Mouse (Mus musculus): ENCODE data around the gene Tcp1.
A peak's percentile ranks its signal among the peaks of the same experiment; 100 is the strongest.
"Not testable (repeated sequence)": the region's sequence is repeated elsewhere in the genome, so short reads cannot be mapped to it uniquely, and the experiment has no call there.

The Tcp1 gene

DNA sequence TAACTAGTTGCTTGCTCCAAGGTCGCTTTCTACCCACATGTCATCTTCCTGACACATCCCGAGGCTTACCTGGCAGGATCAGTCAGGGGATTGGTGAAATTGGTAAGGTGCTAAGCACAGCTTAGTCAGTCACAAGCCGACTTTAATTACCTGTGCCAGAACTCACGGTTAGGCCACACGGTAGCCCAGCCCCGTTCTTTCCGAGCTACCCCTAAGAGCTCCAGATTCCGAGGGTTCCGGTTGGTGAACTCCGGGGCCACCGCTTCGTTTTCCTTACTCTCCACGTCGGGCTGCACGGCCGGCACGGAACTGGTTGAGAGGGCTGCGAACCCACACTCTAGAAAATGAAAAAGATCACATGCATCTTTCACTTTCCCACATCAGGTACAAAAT is at the start of gene Tcp1:
Gene Tcp1 (plus strand): TSS at position 214 of the 393 bp plus-strand sequence.
- peak; percentile 19 for DNase-seq (ENCODE audit: low read depth)

DNA sequence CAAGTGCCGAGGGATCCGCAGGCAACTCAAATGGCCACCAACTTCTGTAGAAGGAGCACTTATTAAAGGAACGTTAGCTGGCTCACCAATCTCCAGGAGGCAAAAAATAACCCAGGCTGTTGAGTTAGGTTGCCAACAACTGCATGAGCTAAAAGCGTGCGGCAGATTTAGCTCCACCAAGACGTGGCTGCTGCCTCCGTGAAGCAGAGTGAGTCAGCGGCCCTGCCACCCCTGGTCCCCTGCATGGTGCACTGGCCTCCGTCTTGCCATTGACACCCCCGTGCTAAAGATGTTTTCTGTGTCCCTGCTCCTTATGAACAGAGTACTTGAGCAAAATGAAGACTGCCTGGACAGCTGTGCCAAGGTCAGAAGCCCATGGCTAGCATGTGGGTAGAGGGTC is 48.6 kb upstream of the Tcp1 start:
- no peak for DNase-seq (ENCODE audit: low read depth)

DNA sequence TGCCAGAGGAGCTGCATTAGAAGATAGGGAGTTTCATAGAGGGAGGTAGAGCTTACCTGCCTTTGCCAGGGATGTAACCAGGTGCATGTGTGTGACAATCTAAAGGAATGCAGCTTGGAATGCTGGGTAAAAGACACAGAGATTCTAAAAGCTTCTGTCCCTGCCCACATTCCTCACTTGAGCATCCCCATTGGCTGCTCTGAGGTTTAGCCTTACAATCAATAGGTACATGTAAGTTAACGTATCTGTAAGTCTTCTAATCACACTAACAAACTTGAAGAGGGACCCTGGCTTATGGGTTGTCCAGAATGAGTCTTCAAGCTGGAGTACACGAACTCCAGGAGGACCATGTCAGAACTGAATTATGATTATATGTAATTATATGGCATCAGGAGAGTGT is 47.5 kb upstream of the Tcp1 start, which contains the start of gene Mas1:
Gene Mas1 (minus strand): TSS at position 101 of the 400 bp plus-strand sequence.
- DNase-seq (ENCODE audit: low read depth): no peak

DNA sequence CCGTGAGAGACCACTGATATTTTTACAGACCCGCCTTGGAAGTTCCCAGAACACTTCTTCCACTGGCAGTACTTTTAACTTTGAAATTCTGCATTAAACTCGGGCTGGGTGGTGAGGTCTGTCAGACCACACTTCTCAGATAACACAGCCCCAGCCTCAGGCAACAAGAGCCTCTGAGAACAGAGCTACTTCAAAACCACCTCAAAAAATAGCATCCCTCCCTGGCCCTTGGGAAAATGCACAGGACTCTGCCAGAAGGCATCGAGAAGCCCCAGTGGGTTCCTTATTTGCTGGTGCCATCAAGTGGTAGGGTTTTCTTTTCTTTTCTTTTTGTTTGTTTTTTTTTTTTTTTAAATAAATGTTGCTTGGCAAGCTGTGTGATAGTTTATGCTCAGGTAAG is 46.9 kb upstream of the Tcp1 start:
- no peak for DNase-seq (ENCODE audit: low read depth)

DNA sequence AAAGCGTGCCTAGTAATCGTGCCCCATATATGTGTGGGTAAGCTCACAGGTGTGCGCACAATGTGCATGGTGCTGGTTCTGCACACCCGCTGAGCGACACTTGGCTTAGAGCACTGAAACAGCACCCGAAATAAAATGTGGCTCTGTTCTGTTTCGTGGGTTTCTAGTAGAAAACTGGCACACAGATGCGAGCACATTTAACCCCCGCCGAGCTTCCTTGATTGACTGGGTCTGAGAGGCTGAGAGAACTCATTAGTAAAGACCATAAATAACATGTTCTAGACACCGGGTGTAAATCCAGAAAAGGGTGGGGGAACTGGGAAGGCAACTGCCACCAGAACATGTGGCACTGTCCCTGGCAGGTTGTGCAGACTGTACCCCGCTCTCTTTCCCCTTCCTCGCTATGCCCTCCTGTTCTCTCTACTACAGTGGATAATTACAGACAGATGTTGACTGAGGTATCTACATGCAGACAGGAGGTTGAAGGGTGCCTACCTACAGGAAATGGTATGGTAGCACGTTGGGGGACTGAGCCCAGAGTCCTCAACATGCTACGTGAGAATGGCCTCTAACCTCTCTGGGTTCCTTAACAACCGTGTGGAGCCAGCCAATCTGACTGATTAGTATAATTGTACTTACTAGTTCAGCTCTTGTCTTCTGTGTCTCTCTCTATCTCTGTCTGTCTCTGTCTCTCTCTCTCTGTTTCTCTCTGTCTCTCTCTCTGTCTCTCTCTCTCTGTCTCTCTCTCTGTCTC is 43.0 kb upstream of the Tcp1 start:
- no peak for DNase-seq (ENCODE audit: low read depth)

DNA sequence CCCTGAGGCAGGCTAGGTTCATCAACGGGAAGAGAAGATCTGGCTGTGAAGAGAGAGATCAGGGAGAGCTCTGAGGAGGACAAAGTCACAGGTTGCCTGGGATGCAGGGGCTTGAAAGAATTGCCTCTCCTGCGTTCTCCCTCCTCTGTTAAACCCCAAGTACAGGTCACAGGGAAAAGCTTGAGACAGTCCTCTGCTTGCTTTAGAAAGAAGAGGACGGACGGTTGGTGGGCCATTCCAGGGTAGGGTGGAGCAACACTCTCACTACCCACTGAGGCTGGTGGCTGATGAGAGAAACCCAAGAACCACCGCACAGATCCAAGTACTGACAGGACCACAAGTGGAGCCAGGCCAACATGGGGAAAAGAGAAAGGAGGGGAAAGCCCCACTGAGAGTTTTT is 39.8 kb upstream of the Tcp1 start, which contains the start of gene Mrgprh:
Gene Mrgprh (plus strand): TSS at position 301 of the 400 bp plus-strand sequence.
- no peak for DNase-seq (ENCODE audit: low read depth)

DNA sequence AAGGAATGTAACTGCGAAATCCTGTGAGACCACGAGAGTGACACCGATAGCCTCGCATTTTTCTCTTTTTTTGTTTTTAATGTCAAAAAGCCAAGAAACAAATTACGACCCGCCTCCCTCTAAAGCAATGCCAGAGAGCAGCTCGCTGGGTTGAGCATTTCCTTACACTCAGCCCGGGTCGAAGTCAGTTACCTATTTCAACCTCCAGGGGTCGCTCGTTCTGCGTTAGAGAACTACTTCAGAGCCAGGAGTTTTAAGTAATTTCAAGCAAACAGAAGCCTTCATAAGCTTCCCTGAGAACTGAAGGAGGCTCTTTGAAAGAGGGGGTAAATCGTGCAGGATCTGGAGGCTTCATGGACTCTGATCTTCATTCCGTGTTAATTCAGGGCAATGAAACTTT is 35.3 kb upstream of the Tcp1 start:
- DNase-seq (ENCODE audit: low read depth): peak; percentile 77

DNA sequence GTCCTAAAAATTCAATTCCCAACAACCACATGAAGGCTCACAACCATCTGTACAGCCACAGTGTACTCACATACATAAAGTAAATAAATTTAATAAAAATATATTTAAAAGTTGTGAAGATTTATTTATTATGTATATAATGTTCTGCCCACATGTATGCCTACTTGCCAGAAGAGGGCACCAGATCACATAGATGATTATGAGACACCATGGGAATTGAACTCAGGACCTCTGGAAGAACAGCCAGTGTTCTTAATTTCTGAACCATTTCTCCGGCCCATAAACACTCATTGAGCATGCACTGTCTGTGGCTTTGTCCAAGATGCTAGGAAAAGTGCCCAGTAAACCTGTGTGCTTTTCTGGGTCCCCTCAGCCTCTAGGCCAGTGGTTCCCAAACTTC is 34.3 kb upstream of the Tcp1 start:
- DNase-seq (ENCODE audit: low read depth): no peak

DNA sequence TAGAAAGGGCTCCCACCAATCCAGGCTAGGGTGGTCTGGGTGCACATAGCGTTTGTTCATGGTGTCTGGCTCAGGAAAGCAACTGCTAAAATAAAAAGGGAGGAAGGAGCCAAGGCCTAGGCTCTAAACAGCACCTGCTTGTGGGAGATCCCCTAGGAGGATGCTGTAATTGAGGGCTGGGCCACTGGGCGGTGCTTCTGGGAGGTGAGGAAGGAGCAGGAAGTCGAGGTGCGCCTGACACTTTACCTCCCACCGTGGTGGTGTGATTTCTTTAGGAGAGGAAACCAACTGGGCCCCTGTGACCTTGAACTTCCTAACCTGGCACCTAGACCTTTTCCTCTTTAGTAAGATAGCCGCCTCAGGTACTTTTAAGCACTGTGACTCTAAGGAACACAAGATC is 28.9 kb upstream of the Tcp1 start:
- no peak for DNase-seq (ENCODE audit: low read depth)

DNA sequence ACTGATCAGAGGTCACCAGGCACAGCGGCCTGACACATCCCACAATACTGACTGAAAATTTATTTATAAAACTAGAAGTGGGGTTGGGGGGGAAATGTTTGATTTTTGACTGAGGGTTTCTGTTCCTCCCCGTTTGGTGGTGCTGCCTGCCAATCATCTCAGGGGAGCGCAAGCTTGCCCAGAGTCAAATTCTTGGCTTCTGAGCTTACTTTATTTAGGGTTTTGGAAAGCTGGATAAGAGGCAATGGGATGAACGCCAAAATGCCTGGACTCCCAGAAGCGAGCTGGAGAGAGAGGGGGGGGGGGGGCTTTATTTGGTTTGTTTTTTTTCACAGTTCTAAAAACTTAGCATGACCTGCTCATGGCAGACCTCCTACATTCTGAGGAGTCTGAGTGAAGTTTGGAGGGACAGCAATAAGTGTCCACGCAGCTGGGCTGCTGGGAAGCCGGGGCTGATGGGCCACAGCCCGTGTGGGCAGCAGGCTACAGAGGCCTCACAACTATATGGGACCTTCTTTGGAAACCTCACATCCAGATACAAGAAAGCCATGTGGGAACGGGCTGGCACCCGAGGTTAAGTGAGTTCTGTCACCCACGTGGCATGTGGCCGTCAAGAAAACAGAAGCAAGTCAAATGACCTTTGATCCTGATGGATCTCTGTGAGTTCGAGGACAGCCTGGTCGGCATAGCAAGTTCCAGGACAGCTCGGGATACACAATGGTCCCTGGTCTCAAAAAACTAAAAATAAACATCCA is 28.3 kb upstream of the Tcp1 start:
- DNase-seq (ENCODE audit: low read depth): no peak

DNA sequence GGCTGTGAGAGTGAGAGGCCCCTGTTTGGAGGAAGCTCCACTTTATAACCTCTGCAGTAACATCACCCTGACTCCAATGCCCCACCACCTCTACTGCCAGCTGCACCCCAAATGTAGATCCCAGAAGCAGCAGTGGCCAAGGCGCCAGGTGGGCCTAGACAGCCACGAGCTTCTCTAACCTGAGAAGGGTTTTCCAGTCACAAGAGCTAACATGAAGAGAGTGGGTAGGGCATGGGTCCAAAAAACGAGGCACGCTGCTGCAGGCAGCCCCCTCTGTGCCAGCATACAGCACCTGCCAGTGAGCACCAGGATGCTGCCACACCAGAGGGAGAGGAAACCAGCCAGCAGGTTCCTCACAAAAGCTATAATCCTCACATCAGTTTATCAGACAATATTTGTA is 24.4 kb upstream of the Tcp1 start:
- no peak for DNase-seq (ENCODE audit: low read depth)

DNA sequence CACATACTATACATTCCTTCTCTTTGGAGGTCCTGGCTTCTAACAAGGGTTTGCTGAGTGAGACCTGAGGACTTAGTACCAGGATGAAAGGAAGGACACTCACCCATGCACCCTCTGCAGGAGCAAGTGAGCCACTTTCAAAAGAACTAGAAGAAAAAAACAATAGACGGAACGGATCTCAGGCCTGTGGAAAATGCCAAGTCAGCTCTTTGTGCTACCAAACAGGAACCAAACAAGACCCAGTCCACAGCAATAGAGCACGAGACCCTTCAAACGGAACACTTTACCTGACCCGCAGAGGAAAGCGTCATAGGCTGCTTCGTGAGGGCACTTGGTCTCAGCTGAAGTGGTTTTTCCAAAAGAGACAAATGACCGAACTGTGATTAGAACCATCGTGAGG is 23.5 kb upstream of the Tcp1 start:
- DNase-seq (ENCODE audit: low read depth): no peak

DNA sequence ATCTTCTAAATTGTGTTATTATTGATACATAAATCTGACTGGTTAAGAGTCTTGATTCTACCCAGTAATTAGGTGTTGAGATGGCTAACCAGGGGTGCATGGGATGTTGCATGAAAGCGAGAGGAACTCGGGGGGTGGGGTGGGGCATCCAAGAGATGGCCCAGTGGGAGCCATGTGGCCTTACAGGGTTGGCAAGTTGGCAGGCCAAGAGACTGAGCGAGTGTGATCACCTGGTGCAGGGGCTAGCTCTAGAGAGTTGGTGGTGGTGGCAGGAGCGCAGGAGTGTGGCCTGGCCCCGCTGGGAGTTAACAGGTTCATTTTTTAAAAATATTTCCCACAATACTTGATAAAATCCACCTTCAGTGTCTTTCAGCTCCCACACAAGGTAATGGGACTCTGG is 17.8 kb upstream of the Tcp1 start:
- DNase-seq (ENCODE audit: low read depth): no peak

DNA sequence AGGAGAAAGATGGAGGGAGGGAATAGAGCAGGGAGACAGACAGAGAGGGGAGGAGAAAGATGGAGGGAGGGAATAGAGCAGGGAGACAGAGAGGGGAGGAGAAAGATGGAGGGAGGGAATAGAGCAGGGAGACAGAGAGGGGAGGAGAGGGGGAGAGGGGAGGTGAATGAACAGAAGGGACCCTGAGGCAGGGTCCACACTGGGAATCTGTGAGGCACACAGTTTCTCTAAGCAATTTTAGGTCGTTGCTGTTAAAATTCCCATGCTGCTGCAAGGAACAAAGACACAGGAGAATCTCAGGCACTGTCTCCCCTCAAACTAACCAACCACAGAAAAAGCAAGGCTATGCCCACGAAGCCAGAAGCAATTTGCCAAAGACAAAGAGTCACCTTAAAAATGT is 16.9 kb upstream of the Tcp1 start:
- DNase-seq (ENCODE audit: low read depth): not testable (repeated sequence)

DNA sequence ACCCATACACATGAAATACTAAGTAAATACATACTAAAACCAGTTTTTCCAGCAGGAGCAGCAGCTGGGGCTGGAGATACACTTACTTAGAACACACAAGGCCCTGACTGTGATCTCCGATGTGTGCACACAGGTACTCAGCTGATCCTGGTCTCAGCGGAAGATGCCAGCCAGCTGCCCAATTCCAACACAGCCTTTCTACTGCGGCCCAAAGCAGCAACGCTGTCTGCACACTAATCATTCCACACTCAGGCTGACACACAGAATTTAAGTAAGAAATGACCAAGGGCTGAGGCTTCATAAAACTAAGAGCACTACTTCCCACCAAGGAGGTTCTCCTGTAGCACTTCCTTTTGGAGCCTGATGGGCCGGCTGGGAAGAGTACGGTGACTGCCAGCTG is 13.2 kb upstream of the Tcp1 start:
- no peak for DNase-seq (ENCODE audit: low read depth)

DNA sequence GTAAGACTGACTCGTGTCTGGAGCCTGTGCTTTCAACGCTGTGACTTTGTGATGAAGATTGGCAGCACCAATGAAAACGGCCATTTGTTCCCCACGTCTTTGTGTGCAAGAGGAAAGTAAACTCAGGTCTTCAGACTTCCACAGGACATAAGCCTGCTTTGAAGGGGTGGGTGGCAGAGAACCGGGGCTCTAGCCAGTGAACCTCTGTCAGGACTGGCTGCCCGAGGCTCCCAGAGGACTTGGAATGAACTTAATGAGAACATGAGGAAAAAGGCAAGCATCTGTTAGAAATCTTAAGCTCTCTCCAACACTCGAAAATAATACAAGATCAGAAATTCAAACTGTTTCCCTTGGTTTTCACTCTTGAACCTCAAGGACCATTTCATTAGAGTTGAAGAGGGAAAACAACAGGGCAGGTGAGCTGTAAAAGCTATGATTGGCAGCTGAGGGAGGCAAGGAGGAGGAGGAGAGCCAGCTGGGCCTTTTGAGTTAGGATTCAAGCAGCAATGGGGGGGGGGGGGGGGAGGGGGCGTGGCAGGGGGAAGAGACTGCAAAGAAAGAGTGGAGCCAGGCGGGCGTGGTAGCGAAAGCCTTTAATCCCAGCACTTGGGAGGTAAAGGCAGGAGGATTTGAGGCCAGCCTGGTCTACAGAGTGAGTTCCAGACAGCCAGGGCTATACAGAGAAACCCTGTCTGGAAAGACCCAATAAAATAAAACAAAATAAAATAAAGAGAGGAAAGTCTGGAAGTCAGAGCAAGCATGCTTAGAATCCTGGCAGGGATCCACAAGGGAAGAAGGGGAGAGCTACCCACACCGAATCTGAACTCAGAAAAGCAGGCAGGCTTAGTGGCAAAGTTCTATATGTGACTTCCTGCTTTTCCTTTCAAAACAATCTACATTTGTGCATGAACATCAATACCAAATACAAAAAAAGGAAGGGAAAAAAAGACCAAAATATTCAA is 11.8 kb upstream of the Tcp1 start:
- DNase-seq (ENCODE audit: low read depth): no peak

DNA sequence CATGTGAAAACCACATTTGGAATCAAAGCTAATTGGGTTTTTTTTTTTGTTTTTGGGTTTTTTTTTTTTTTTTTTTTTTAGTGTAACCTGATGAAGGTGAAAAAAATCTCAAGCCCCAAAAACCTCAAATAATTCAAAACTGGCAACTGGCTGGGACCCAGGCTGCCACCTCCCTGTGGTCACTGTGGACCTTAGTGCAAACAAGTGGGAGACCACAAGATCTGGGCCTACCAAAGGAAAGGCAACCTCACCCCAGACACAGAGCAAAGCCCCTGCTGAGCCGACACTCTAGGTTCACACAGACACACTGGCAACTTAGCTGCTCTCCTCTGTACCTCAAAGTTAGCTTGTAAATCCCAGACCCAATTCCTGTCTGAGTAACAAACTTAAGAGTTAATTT is 11.2 kb upstream of the Tcp1 start:
- DNase-seq (ENCODE audit: low read depth): no peak

DNA sequence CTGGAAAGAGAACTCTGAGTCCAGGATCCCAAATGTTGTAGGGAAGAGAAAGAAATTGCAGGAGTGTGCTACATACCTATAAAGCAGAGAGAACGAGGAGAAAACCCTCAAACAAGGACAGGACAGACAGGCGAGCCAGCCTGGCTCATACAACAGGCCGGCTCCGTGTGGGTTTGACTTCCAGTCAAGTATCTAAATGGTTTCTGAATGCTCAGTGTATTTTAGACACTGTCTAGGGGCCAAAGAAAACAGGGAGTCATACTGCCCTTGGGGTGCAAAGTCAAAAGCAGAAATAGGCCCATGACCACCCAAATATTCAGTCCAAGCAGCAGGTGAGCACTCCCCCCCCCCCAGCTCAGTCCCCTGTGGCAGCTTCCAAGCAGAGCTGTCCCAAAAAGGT is 9.7 kb upstream of the Tcp1 start:
- no peak for DNase-seq (ENCODE audit: low read depth)

DNA sequence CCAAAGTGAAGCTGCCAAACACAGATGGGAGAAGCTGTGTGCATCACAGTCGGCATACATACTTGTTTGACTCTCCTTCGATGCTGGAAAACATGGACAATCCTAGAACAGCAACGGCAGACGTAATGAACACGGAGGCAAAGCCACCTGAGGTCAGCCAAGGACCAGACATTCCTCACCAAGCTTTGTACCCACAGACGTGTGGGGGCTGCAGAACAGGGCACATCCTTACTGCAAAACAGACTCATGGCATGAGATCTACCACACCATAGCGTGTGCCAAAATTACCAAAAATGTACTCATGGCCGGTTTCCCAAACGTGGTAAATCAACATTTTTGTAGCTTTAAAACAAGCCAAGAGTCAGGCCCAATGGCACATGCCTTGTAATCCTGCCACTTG is 9.1 kb upstream of the Tcp1 start:
- no peak for DNase-seq (ENCODE audit: low read depth)

DNA sequence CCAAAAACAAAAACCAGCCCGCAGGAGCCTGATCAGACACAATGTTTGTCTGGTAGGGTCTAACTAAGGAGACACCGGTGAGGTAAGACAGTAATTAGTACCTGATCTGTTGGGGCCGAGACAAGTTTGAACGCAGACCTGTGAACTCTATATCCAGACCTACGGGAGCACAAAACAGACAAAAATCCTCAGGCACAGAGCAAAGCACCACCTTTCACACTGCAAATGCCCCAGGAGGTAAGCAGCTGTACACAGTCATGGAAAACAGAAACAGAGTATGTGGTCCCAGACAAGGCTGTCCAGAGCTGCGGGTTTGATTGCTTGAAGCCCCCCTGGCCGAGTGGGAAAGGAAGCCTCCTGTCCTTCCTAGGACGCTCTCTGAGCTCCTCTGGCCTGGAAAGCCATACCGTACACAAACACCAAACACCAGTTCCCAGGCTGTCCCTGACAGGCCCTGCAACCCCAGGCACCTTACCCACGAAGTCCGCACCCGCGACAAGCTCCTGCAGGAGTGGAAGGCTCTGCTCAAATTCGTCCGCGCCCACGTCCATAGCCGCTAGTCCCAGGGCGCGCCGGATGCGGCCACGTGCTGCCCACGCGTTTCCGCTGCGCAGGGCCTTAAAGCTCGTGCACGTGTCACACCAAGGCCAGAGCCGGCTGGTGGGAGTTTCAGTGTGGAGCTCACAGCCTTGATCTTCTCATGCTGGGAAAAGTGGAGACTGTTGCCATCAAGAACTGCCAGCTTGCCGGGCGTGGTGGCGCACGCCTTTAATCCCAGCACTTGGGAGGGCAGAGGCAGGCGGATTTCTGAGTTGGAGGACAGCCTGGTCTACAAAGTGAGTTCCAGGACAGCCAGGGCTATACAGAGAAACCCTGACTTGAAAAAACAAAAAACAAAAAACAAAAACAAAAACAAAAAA is 5.9 kb upstream of the Tcp1 start, which contains the start of gene Pnldc1:
Gene Pnldc1 (minus strand): TSS at position 870 of the 920 bp plus-strand sequence.
- DNase-seq (ENCODE audit: low read depth): no peak

DNA sequence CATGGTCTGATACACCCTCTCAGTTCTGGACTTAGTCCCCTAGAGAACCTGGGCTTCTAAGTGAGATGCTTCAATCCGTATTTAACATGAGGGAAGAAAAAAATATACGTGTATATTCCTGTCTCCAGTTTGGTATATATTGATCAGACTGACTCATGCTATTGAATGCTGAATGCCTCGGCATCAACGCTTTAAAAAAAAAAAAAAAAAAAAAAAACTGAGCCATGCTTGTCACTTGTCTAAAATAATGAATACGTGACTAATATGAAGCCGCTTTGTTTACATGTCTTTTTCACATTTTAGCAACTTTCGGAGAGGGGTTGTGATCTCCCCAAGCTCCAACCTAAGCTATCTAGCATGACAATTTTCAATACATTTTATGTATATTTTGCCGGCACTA is 5.1 kb upstream of the Tcp1 start:
- DNase-seq (ENCODE audit: low read depth): no peak
